Mouse (Mus musculus) kidney, postnatal 0 days (tissue): ENCODE data around the gene Gm884. TPM values are rescaled to one million over a fixed set of nuclear protein-coding genes. Genes with fewer than 3 reads are reported as not detected.

Source experiments
- ATAC-seq: fragments of 200-750 bp; cut with Nextera tagmentation; replicated peaks from 2 replicates; pipeline ENCODE4 v1.8.0; 2017; ENCODE audit warnings: low read depth, moderate number of reproducible peaks, moderate TSS enrichment, moderate library complexity; ENCODE audit not compliant: low FRiP score
- DNase-seq: peaks from one replicate; pipeline ENCODE4 v3.0.0-alpha.2; 2016; ENCODE audit warnings: low spot score
- H3K27ac ChIP-seq: fragments of 300-500 bp; sonication (generic); 2 replicates; pipeline ENCODE4 v1.5.1; 2014; ENCODE audit warnings: mild to moderate bottlenecking
- H3K27me3 ChIP-seq: fragments of 300-500 bp; sonication (generic); 2 replicates; pipeline ENCODE4 v1.6.1; 2014; ENCODE audit warnings: low read length, mixed read lengths; ENCODE audit not compliant: insufficient read depth
- H3K36me3 ChIP-seq: fragments of 300-500 bp; sonication (generic); 2 replicates; pipeline ENCODE4 v1.6.1; 2014; ENCODE audit warnings: low read length, mixed read lengths; ENCODE audit not compliant: insufficient read depth
- H3K4me1 ChIP-seq: fragments of 300-500 bp; sonication (generic); replicated peaks from 2 replicates; pipeline ENCODE4 v1.6.1; 2014; ENCODE audit warnings: antibody characterized with exemption, low read length, mixed read lengths; ENCODE audit not compliant: insufficient read depth
- H3K4me2 ChIP-seq: fragments of 300-500 bp; sonication (generic); 2 replicates; pipeline ENCODE4 v1.6.1; 2014; ENCODE audit warnings: mild to moderate bottlenecking, low read length, moderate library complexity, mixed read lengths
- H3K4me3 ChIP-seq: fragments of 300-500 bp; sonication (generic); replicated peaks from 2 replicates; pipeline ENCODE4 v1.5.1; 2014; ENCODE audit warnings: low read depth, low read length
- H3K9ac ChIP-seq: fragments of 300-500 bp; sonication (generic); 2 replicates; pipeline ENCODE4 v1.6.1; 2014; ENCODE audit warnings: low read depth, low read length
- H3K9me3 ChIP-seq: fragments of 300-500 bp; sonication (generic); replicated peaks from 2 replicates; pipeline ENCODE4 v1.6.1; 2016; ENCODE audit warnings: low read length, inconsistent platforms, mixed read lengths
- CTCF ChIP-seq: IDR thresholded peaks from 2 replicates; pipeline ENCODE4 v1.5.1; 2016; ENCODE audit warnings: antibody characterized with exemption, low read depth, mild to moderate bottlenecking, moderate library complexity
- WGBS: fragments of 180-500 bp; shearing (Covaris S2); extraction: QIAGEN DNeasy Blood & Tissue Kit; methylation state at CpG from one replicate; pipeline ENCODE4 v1.1.7; 2014; 5-methylcytosine and 5-hydroxymethylcytosine counted together
- polyA plus RNA-seq: library from polyadenylated mRNA; unstranded; fragments of >200 nt; fragmentation: Nextera tagmentation; extraction: Ambion mirVana; gene quantifications from 2 replicates; pipeline ENCODE4 v1.2.1, GENCODE M21; 2015

Gm884 gene
- polyA plus RNA-seq, 1 experiment from 2014 or later: not detected

DNA sequence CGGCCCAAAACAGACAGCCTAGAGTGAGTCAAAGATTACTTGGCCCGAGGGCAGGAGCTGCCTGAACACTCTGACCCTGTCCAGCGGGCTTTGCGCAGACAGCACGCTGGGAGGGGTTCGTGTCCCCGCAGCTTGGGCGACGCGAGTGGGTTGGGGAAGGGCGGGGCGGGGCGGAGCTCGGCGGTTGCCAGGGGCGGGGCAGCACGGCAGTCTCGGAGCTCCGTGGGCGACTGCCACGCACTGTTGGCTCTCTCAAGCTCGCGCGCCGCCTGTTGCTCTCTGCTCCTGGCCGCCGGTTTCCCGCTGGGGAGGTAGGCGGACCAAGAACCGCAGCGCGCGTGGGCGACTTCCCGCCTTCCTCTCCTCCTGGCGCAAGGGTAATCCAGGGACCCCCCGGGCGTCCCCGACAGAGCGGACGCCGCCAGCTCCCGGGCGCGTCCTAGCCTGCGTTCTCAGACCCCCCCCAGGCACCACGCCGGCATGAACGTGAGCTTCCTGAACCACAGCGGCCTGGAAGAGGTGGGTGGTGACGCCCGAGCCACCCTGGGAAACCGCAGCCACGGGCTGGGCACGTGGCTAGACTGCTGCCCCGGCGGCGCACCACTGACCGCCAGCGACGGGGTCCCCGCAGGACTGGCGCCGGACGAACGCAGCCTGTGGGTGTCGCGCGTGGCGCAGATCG lies 28.5 kb upstream of the Gm884 start, which contains the start of gene Rprml:
Rprml (plus strand) TSS at position 270 of the 682 bp plus-strand sequence.
- H3K4me2 ChIP-seq: peak within 1 kb of the TSS; percentile 60
- H3K27me3 ChIP-seq: peaks cover 59% of the 10 kb centered on the region
- no peak for TF ChIP-seq CTCF
- H3K9me3 ChIP-seq: no peaks in the 10 kb centered on the region
- ATAC-seq: 0 out of 2 replicates have a peak, but pooled peaks have one; percentile 36
- WGBS: under 1% methylated on average over 63 of the region's 71 CpGs
- no peaks in the 10 kb centered on the region for H3K36me3 ChIP-seq
- DNase-seq: no peak
- H3K9ac ChIP-seq: no peak within 1 kb of the TSS
- H3K4me1 ChIP-seq: peaks cover 7% of the 10 kb centered on the region; the same call in 1 of the 2 replicates
- no peak within 1 kb of the TSS for H3K27ac ChIP-seq
- H3K4me3 ChIP-seq: peak within 1 kb of the TSS; percentile 28

DNA sequence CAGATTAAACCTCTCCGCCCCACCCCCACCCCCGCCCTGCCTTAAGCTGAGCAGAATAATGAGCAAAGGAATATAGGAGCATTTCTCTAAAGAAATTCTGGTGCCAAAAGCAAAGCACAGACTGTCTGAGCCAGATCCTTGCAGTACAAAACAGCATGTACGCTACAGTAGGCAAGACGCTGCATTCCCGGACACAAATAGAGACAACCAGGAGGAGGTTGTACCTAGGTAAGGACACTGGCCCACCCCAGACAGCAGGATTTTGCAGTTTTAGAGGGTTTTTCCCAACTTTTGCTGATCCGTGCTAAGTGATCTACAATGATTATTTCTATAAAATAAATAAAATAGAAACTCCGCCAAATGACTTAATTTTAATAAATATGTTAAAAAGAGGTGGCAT lies 27.7 kb upstream of the Gm884 start:
- Histone ChIP-seq H3K4me1 (peaks cover 7% of the 10 kb centered on the region; the same call in 1 of the 2 replicates), H3K4me2 (no peak overlapping the region), H3K36me3 (no peaks in the 10 kb centered on the region), H3K27me3 (peaks cover 57% of the 10 kb centered on the region), H3K9me3 (no peaks in the 10 kb centered on the region), H3K4me3 (no peak overlapping the region), H3K27ac (no peak overlapping the region), H3K9ac (no peak overlapping the region)
- DNase-seq (no peak), ATAC-seq (no peak)
- TF ChIP-seq CTCF: no peak
- 33% methylated on average over 7 of the region's 7 CpGs for WGBS

DNA sequence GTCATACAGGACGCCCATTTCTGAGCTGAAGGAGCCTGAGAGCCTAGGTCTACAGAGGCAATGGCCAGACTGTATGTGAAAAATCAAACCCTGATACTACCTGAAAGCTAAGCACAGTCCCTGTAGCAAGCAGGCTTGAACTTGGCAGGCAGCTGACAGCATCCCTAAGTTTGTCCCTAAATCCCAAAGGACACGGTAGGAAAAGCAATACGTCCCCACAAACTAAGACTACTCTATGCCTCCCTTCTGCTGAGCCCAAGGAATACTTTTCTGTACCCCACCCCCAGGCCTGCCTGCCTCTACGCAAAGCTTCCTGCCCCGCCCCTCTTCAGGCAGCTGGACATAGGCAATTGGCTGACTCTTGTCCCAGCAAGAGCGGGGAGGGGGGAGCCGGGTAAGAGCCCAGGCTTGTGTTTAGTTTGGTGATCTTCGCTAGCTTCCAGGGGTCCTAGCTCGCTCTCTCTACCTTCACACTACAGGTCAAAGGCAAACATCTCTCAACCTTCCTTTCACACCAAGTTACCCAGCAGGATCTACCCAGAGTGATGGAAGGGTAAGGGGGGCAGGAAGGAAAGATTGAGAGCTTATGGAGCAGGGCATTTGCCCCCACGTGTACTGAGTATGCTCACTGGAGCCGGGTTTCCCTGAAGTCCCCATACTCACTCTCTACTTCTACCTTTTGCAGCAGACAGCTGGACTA lies 27.1 kb upstream of the Gm884 start:
- ATAC-seq (no peak), DNase-seq (no peak)
- Histone ChIP-seq H3K4me1 (peaks cover 7% of the 10 kb centered on the region; the same call in 1 of the 2 replicates), H3K27me3 (peaks cover 54% of the 10 kb centered on the region), H3K36me3 (no peaks in the 10 kb centered on the region), H3K9ac (no peak overlapping the region), H3K9me3 (no peaks in the 10 kb centered on the region), H3K4me3 (no peak overlapping the region), H3K27ac (no peak overlapping the region), H3K4me2 (no peak overlapping the region)
- TF ChIP-seq CTCF: no peak
- WGBS: 13% methylated on average over 11 of the region's 11 CpGs

DNA sequence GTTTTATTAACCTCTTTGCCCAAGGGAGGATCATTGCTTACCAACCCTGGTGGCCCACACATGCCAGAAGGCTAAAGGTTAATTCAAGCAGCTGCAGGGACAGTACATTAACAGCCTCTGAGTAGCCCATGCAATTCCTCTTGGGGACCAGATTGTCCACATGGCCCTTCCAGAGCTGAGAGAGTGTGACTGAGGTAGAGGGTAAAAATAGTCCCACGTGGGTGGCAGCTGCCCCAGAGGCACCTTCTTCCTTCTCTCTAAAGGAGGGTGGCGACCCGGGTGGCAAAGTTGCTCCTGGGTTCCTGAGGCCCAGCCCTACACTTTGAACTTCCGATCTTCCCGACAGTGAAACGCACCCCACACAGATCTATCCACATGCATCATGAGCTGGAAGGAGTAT lies 25.4 kb upstream of the Gm884 start:
- ATAC-seq: no peak
- no peak overlapping the region for H3K9ac ChIP-seq
- H3K4me2 ChIP-seq: no peak overlapping the region
- WGBS: 54% methylated on average over 6 of the region's 6 CpGs
- DNase-seq: no peak
- H3K4me1 ChIP-seq: peaks cover 7% of the 10 kb centered on the region; the same call in 1 of the 2 replicates
- no peak for TF ChIP-seq CTCF
- H3K27me3 ChIP-seq: peaks cover 36% of the 10 kb centered on the region
- no peak overlapping the region for H3K27ac ChIP-seq
- no peaks in the 10 kb centered on the region for H3K36me3 ChIP-seq
- no peaks in the 10 kb centered on the region for H3K9me3 ChIP-seq
- H3K4me3 ChIP-seq: no peak overlapping the region

DNA sequence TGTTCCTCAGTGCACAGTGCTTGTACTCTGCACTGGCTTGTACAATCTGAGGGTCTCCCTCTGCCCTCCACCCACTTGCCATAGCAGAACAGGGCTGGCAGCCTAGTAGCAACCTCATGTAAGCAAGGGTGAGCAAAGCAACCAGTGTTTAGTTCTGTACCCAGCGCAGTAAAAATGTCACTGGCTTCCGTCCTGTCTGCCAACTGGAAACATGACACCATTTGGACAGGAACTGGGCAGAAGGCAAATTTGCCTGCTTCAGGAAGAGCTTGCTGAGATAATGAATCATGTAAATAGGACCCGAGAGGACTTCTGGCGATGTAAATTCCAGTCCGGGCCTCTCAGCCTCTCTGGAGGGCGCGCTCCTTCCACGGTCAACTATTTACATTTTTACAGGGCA lies 24.8 kb upstream of the Gm884 start:
- Histone ChIP-seq H3K4me3 (no peak overlapping the region), H3K36me3 (no peaks in the 10 kb centered on the region), H3K4me1 (peaks cover 7% of the 10 kb centered on the region; the same call in 1 of the 2 replicates), H3K27ac (no peak overlapping the region), H3K9ac (no peak overlapping the region), H3K27me3 (peaks cover 31% of the 10 kb centered on the region), H3K9me3 (no peaks in the 10 kb centered on the region), H3K4me2 (no peak overlapping the region)
- 14% methylated on average over 8 of the region's 8 CpGs for WGBS
- TF ChIP-seq CTCF: no peak
- ATAC-seq (no peak), DNase-seq (peak; percentile 39)

DNA sequence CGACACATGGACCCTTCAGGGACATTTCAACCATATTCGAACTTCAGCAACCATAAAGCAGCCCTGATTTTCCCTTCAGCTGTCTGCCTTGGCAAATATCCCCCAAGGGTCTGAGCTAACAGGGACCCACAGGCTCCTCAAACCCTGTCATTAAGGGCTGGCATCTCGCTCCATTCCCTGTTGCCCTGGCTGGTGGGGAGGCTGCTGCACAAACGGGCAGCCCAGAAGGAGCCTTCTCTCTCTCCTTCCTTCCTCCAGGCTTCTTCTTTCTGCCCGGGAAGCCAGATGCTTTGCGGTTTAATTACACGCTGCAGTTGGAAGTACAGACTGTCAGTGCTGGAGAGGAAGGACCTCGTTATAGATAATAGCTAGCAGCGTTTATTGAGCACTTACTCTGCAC lies 22.3 kb upstream of the Gm884 start:
- no peak overlapping the region for H3K4me3 ChIP-seq
- 0 out of 2 replicates have a peak, but pooled peaks cover 8% of the 10 kb centered on the region for H3K27me3 ChIP-seq
- no peak for TF ChIP-seq CTCF
- no peaks in the 10 kb centered on the region for H3K9me3 ChIP-seq
- 64% methylated on average over 9 of the region's 9 CpGs for WGBS
- no peak overlapping the region for H3K9ac ChIP-seq
- no peaks in the 10 kb centered on the region for H3K4me1 ChIP-seq
- ATAC-seq (no peak), DNase-seq (no peak)
- no peak overlapping the region for H3K4me2 ChIP-seq
- no peaks in the 10 kb centered on the region for H3K36me3 ChIP-seq
- H3K27ac ChIP-seq: no peak overlapping the region
